13 mouse cellular contexts compared by ENCODE assay signal in genomic region chr6:98467563-98467962, GRCm38 (mm10).
"Had no signal": no experiment of that assay in that cellular context is flagged by ENCODE, and none has a peak within 500 bp of the region (broad histone marks: within the 10 kb centered on the region; RNA-seq: fewer than 3 reads in every experiment).

No protein-coding gene starts in this region.

- DNase-seq: gastrocnemius, adult 2 months; gastrocnemius, postnatal 10 days; gastrocnemius, postnatal 25 days; heart, adult 18-20 months; heart, postnatal 14 days; heart, postnatal 36 days; kidney, adult 18-20 months; kidney, adult 9 months; kidney, postnatal 10 days; kidney, postnatal 25 days; kidney, postnatal 4 days; liver; liver, embryonic 13.5 days had no signal
